Mouse (Mus musculus) brown adipose tissue, adult 24 weeks (tissue): ENCODE data around the gene Hnrnph1. TPM values are rescaled to one million over a fixed set of nuclear protein-coding genes. Genes with fewer than 3 reads are reported as not detected.

Experiments
- H3K27ac ChIP-seq: fragments of 200-500 bp; replicated peaks from 2 replicates; pipeline ENCODE4 v1.5.1; 2012; ENCODE audit warnings: low read depth, mild to moderate bottlenecking, low read length
- H3K4me1 ChIP-seq: fragments of 200-500 bp; 2 replicates; pipeline ENCODE4 v1.6.1; 2012; ENCODE audit warnings: low read length, mixed read lengths; ENCODE audit not compliant: control insufficient read depth, insufficient read depth, insufficient read length
- H3K4me3 ChIP-seq: fragments of 200-500 bp; 2 replicates; pipeline ENCODE4 v1.5.1; 2012; ENCODE audit warnings: low read depth, mild to moderate bottlenecking, low read length, moderate library complexity; ENCODE audit not compliant: insufficient read depth
- polyA plus RNA-seq: library from polyadenylated mRNA; stranded (reverse); fragments of >200 nt; gene quantifications from 2 replicates; pipeline ENCODE4 v1.2.4, GENCODE M21; 2012; ENCODE audit not compliant: missing spikeins, insufficient read depth, insufficient read length

The Hnrnph1 gene
- polyA plus RNA-seq, 1 experiment = 115 TPM

- H3K27ac ChIP-seq = no peak overlapping the region
Measured at GRCm38 (mm10) chr11:50415563-50416241, 38.9 kb downstream of the Hnrnph1 start.

GRCm38 (mm10) chr11:50417856-50418255, 41.1 kb downstream of the Hnrnph1 start:
- no peak overlapping the region for H3K4me3 ChIP-seq

More at GRCm38 (mm10) chr11:50415563-50416241, 38.9 kb downstream of the Hnrnph1 start:
- H3K4me1 ChIP-seq = no peaks in the 10 kb centered on the region
- no peak overlapping the region for H3K4me3 ChIP-seq

GRCm38 (mm10) chr11:50421461-50421860, 44.7 kb downstream of the Hnrnph1 start:
- Histone ChIP-seq H3K27ac (no peak overlapping the region), H3K4me3 (0 out of 2 replicates have a peak overlapping the region, but pooled peaks have one; percentile 2), H3K4me1 (peaks cover 3% of the 10 kb centered on the region; the same call in 1 of the 2 replicates)

More at GRCm38 (mm10) chr11:50417856-50418255, 41.1 kb downstream of the Hnrnph1 start:
- peaks cover 3% of the 10 kb centered on the region; the same call in 1 of the 2 replicates for H3K4me1 ChIP-seq
- H3K27ac ChIP-seq = no peak overlapping the region

- Histone ChIP-seq H3K27ac (no peak overlapping the region), H3K4me3 (peak overlapping the region; percentile 33; the same call in 1 of the 2 replicates), H3K4me1 (peaks cover 3% of the 10 kb centered on the region; the same call in 1 of the 2 replicates)
Measured at GRCm38 (mm10) chr11:50421934-50422780, 45.4 kb downstream of the Hnrnph1 start.

- no peak overlapping the region for H3K27ac ChIP-seq
- H3K4me3 ChIP-seq = no peak overlapping the region
- H3K4me1 ChIP-seq = peaks cover 5% of the 10 kb centered on the region; the same call in 1 of the 2 replicates
Measured at GRCm38 (mm10) chr11:50426056-50426455, 49.3 kb downstream of the Hnrnph1 start.

- peak within 1 kb of the TSS; percentile 85 for H3K4me3 ChIP-seq
- H3K4me1 ChIP-seq = 0 out of 2 replicates have a peak, but pooled peaks cover 2% of the 10 kb centered on the region
- H3K27ac ChIP-seq = peak within 1 kb of the TSS; percentile 91
Measured at GRCm38 (mm10) chr11:50430277-50431133, 53.7 kb downstream of the Hnrnph1 start, which contains the start of gene Rufy1. TSS of gene Rufy1 (minus strand) at chr11:50431125.

- Histone ChIP-seq H3K4me1 (0 out of 2 replicates have a peak, but pooled peaks cover 2% of the 10 kb centered on the region), H3K27ac (peak overlapping the region; percentile 91), H3K4me3 (peak overlapping the region; percentile 85)
Measured at GRCm38 (mm10) chr11:50431134-50432068, 54.6 kb downstream of the Hnrnph1 start.

GRCm38 (mm10) chr11:50432069-50432440, 55.3 kb downstream of the Hnrnph1 start:
- 0 out of 2 replicates have a peak, but pooled peaks cover 2% of the 10 kb centered on the region for H3K4me1 ChIP-seq
- no peak overlapping the region for H3K4me3 ChIP-seq
- no peak overlapping the region for H3K27ac ChIP-seq

GRCm38 (mm10) chr11:50432896-50433295, 56.1 kb downstream of the Hnrnph1 start:
- H3K4me3 ChIP-seq = no peak overlapping the region
- H3K27ac ChIP-seq = no peak overlapping the region
- 0 out of 2 replicates have a peak, but pooled peaks cover 2% of the 10 kb centered on the region for H3K4me1 ChIP-seq

Other genes with a start within 250 kb of the Hnrnph1 start
- 30.8 and 41.0 TPM in 2 replicates for gene Tbc1d9b, start 245.6 kb upstream of the Hnrnph1 start, polyA plus RNA-seq
- 3.0 and 6.3 TPM in 2 replicates for gene Mrnip, start 202.5 kb upstream of the Hnrnph1 start, polyA plus RNA-seq
- 216 and 235 TPM in 2 replicates for gene Sqstm1, start 166.2 kb upstream of the Hnrnph1 start, polyA plus RNA-seq
- gene Mgat4b, start 166.1 kb upstream of the Hnrnph1 start, polyA plus RNA-seq = 57.6 and 60.6 TPM in 2 replicates
- gene Ltc4s, start 138.4 kb upstream of the Hnrnph1 start, polyA plus RNA-seq = 27.5 and 45.3 TPM in 2 replicates
- gene Maml1, start 84.7 kb upstream of the Hnrnph1 start, polyA plus RNA-seq = 3.9 and 5.5 TPM in 2 replicates
- gene Canx, start 51.3 kb upstream of the Hnrnph1 start, polyA plus RNA-seq = 149 and 159 TPM in 2 replicates
- gene Cby3, start 22.5 kb upstream of the Hnrnph1 start, polyA plus RNA-seq = not detected in 2 replicates
- 17.2 and 19.5 TPM in 2 replicates for gene Rufy1, start 54.1 kb downstream of the Hnrnph1 start, polyA plus RNA-seq
- 5.2 and 6.1 TPM in 2 replicates for gene Adamts2, start 225.1 kb downstream of the Hnrnph1 start, polyA plus RNA-seq